Mouse (Mus musculus) macrophage (primary cell): ENCODE data around the gene Nudc. TPM values are rescaled to one million over a fixed set of nuclear protein-coding genes. Genes with fewer than 3 reads are reported as not detected.
A peak's percentile ranks its signal among the peaks of the same experiment; 100 is the strongest.

Experiments
- H3K27ac ChIP-seq: fragments of 350-480 bp; formaldehyde crosslinking; 2 replicates; pipeline ENCODE4 v1.9.0; 2021
- H3K36me3 ChIP-seq: fragments of 350-480 bp; formaldehyde crosslinking; 2 replicates; pipeline ENCODE4 v1.9.0; 2021; ENCODE audit errors: inconsistent target
- H3K4me3 ChIP-seq: fragments of 350-480 bp; formaldehyde crosslinking; 2 replicates; pipeline ENCODE4 v1.9.0; 2021; ENCODE audit errors: inconsistent target
- H3K79me2 ChIP-seq: fragments of 350-480 bp; formaldehyde crosslinking; 2 replicates; pipeline ENCODE4 v1.9.0; 2021; ENCODE audit errors: inconsistent target
- WGBS: methylation state at CpG from one replicate; pipeline ENCODE4 v1.1.7; 2026; ENCODE audit warnings: inconsistent platforms; ENCODE audit not compliant: missing documents; 5-methylcytosine and 5-hydroxymethylcytosine counted together
- polyA plus RNA-seq: library from polyadenylated mRNA; stranded (reverse); fragments of 250-400 nt; gene quantifications from 3 replicates; pipeline ENCODE4 v1.2.4, GENCODE M21; 2018; ENCODE audit warnings: inconsistent platforms

Gene Nudc
- polyA plus RNA-seq, 1 experiment from 2014 or later, result 133 TPM

DNA sequence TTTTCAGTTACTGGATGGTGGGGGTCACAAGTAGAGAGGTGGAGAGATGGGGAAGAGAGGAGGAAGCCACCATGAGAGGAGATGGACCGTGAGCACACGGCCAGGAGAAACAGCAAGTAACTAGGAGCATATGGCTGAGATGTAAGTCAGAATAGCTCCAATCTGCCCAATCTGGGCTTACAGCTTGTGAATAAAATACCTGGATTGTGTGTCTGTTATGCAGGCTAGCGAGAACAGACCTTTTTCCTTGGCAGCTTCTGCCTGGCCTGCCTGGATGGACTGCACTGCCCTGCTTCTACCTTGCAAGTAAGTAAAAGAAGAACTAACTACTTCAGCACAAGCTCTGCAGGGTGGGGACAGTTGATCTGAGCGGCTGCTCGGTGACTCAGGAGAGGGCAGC is 34.7 kb downstream of the Nudc start:
- H3K4me3 ChIP-seq, result no peak overlapping the region
- no peak overlapping the region for H3K27ac ChIP-seq
- no peaks in the 10 kb centered on the region for H3K79me2 ChIP-seq
- WGBS, result 69% methylated on average over 5 of the region's 5 CpGs
- no peaks in the 10 kb centered on the region for H3K36me3 ChIP-seq

DNA sequence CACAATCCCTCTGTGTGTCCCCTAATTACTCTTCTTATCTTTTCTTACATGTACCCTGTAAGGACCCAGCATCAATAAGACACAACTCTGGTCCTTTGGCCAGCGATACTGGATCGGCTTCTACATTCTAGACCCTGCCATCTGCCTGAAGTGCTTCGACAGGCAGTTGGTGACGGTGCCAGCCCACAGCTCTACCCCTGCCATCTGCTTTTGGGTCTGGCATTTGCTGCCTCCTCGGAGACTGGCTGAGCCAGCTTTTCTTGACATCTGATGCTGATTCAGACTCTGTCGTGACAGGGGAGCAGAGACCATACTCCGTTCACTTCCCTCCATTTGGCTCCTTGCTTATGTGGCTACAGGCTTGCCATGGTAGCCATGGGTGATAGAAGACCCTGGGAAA is 36.8 kb downstream of the Nudc start:
- WGBS, result 94% methylated on average over 7 of the region's 7 CpGs
- Histone ChIP-seq H3K27ac (no peak overlapping the region), H3K4me3 (no peak overlapping the region), H3K36me3 (no peaks in the 10 kb centered on the region), H3K79me2 (no peaks in the 10 kb centered on the region)

DNA sequence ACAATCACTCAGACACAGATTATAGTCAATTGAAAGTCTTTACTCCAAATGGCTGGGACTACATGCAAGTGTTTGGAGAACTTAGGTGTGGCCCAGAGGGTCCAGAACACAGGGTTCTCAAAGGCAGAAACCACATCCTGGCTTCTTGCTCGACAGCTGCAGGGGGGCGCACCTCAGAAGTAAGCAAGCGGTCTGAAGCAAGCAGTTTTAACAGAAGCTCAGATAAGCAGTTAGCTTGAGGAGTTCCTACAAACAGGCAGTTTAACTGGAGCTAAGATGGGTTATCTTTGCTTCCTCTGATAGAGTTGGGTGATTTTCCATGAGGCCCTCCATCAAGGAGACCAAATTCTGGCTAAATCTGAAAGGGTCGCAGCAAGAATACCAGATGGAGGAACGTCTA is 39.2 kb downstream of the Nudc start:
- 18% methylated on average over 5 of the region's 5 CpGs for WGBS
- Histone ChIP-seq H3K36me3 (no peaks in the 10 kb centered on the region), H3K4me3 (no peak overlapping the region), H3K79me2 (no peaks in the 10 kb centered on the region), H3K27ac (no peak overlapping the region)

DNA sequence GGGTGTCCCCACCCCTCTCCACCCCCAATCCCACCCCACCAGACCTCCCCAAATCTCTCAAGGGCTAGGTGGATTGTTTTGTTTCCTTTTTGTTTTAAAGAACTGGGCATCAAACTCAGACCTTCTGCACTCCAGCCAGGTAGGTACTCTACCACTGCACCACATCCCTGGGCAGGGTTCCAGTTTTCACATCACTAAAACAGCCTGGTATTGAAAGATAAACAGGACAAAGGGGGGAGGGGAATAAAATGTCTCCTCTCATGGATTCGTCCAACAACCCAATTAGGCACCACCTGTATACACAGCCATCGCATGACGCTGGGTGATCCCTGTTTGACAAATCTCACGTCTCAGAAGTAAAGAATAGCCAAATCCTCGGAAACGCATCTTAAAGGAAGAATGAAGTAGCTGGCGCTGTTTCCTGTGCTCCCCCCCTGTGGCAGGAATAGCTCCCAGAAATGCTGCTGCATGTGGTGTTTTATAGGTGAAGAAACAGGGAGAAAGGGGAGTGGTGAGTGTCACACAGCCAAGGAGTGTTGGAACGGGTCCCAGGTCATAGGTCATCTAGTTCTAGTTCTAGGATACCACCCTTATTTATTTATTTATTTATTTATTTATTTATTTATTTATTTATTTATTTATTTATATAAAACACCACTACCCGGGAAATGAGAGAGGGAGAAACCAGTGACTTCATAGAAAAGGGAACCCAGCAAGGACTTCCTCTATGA is 40.9 kb downstream of the Nudc start:
- 69% methylated on average over 9 of the region's 9 CpGs for WGBS
- Histone ChIP-seq H3K36me3 (no peaks in the 10 kb centered on the region), H3K27ac (no peak overlapping the region), H3K4me3 (no peak overlapping the region), H3K79me2 (no peaks in the 10 kb centered on the region)

DNA sequence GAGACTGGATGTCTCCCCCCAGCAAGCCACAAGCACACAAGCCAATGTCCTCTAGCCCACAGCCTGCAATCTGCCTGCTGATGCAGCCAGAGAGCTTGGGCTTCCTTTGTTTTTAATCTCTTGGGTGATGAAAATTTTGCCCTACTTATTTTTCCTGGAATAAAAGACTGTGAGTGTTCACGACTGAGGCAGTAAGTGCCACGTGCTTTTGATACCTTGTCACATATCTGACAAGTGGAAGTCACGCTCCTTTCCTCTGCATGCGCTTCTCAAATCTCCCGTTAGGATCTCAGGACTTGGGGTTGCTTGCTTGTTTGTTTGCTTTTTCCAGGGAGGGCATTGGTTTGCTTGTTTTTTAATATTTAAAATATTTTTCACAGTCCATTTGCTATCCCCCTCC is 41.5 kb downstream of the Nudc start:
- Histone ChIP-seq H3K36me3 (no peaks in the 10 kb centered on the region), H3K4me3 (no peak overlapping the region), H3K79me2 (no peaks in the 10 kb centered on the region), H3K27ac (no peak overlapping the region)
- whole genome bisulfite sequencing, result 55% methylated on average over 5 of the region's 5 CpGs

DNA sequence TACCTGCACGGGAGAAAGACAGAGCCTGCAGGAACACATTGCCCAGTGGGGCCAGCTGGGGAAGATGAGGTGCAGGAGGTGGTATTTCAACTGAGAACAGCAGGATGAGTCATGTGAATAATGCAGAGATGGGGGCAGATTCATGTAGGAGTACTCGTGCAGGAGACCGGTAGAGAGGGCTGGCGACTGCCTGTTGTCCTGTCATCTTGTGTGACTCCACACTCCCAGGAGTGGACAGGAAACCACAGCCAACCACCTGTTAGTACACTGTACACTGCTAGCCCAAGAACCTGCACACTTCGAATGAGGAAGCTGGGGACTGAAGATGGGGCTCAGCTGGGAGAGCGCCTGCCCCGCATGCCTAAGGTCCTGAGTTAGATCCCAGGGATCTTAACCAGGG is 44.3 kb downstream of the Nudc start:
- Histone ChIP-seq H3K79me2 (no peaks in the 10 kb centered on the region), H3K27ac (no peak overlapping the region), H3K36me3 (no peaks in the 10 kb centered on the region), H3K4me3 (no peak overlapping the region)
- WGBS, result 9% methylated on average over 7 of the region's 7 CpGs

DNA sequence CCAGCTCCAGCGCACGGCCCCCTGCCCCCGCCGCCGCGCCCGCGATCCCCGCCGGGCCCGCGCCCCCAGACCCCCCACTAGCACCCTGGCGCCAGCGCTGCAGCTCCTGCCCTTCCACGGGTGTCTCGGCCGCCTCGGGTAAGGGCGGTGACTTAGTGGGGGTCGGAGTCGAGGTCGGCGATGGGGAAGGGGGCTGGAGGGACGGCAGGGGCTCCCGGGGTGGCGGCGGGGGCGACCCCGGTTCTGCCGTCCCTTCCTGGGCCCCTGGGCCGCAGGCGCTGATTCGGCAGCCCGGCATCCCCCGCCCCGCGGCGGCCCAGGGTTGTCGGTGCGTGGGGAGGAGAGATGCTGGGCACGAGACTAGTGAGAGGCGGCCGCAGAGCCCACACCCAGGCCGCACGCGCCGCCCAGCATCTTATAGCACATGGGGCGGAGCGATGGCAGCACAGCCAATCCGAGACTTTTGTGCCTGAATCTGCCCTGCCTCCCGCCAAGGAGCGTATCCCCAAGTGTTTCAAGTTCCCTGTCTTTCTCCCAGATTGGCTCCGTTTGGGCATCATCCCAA is 47.6 kb downstream of the Nudc start, which contains the start of gene Trnp1:
Gene Trnp1, minus strand, starts transcription at position 391 of the 565 bp plus-strand sequence.
- no peaks in the 10 kb centered on the region for H3K79me2 ChIP-seq
- 2% methylated on average over 41 of the region's 53 CpGs for WGBS
- no peak within 1 kb of the TSS for H3K27ac ChIP-seq
- no peaks in the 10 kb centered on the region for H3K36me3 ChIP-seq
- H3K4me3 ChIP-seq, result no peak within 1 kb of the TSS

DNA sequence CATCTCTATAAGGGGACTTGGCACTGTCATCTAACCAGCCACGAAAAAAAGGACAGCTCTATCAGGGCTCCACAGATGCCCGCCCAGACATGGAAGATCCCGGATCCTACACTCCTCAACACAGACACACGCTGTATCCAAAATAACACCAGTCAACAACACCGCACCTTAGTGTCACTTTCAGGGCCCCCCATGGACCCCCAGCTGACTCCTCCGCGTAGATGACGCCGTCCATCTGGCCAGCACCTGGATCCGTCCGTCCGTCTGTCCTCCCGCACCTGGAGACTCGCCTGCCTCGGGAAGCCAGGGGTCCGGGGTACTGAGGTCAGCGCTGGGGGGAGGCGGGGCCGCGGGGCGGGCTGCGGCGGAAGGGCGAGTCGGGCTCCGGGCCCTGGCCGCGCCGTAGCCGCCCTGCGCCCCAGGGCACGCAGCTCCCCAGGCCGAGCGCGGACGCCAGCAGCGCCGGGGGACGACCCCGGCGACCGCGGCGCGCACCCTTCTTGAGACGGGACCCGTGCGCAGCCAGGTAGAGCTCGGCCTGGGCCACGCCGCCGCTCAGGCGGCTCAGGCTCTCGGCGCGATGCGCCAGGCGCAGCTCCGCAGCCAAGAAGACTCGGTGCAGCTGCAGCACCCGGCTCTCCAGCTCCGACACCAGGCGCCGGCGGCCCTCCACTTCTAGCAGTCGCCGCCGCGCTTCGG is 48.2 kb downstream of the Nudc start:
- Histone ChIP-seq H3K79me2 (no peaks in the 10 kb centered on the region), H3K36me3 (no peaks in the 10 kb centered on the region), H3K4me3 (no peak overlapping the region), H3K27ac (no peak overlapping the region)
- 4% methylated on average over 43 of the region's 70 CpGs for WGBS

DNA sequence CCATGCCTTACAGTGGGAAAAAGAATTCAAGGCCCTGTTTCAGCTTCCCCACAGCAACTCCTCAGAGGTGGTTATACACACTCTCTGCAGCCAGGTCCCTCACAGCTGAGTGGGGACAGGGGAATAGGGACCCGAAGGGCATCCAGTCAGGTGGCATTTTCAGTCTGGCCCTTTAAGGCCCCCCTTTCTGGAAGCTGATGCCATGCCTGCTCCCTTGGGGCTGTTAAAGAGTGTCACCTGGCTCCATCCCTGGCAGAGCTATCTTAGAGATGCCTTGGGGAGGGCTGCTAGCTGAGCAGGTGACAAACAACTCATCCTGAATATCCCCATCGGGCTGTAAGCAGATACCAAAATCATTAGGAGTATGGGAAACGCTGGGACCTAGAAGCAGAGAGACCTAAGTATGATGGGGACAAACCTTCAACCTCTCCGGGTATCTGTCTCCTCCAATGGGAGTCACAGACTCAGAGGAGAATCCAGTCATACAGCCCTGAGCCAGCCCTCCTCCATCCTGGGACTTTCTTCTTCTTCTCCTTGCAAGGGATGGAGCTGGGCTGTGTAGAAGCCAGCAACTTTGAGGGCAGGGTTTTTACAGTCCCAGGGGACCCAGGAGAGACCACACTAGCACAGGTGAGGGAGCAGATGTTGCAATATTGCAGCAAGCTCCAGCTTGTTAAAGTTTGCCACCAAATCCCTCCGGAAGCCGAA is 48.9 kb downstream of the Nudc start:
- Histone ChIP-seq H3K79me2 (no peaks in the 10 kb centered on the region), H3K27ac (no peak overlapping the region), H3K36me3 (no peaks in the 10 kb centered on the region), H3K4me3 (no peak overlapping the region)
- WGBS, result 38% methylated on average over 6 of the region's 6 CpGs

DNA sequence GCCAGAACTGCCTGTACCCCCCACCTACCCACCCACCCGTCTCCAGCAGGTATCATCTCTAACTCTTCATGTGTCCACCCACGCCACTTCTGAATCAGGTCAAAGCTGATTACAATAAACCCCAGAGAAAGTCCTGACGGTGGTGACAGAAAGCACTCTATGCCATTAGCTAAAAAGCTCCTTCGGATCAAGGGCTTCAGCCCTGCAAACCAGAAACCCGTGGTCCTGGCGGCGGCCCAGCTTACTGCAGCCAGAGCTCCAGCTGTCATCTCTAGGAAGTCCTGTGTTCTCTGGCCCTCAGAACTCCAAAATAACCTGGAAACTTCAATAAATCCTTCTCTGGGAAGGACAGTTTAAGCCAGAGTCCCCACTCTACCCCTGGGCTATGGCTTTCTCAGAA is 50.1 kb downstream of the Nudc start:
- Histone ChIP-seq H3K4me3 (no peak overlapping the region), H3K27ac (no peak overlapping the region), H3K36me3 (no peaks in the 10 kb centered on the region), H3K79me2 (no peaks in the 10 kb centered on the region)
- WGBS, result 30% methylated on average over 7 of the region's 7 CpGs

DNA sequence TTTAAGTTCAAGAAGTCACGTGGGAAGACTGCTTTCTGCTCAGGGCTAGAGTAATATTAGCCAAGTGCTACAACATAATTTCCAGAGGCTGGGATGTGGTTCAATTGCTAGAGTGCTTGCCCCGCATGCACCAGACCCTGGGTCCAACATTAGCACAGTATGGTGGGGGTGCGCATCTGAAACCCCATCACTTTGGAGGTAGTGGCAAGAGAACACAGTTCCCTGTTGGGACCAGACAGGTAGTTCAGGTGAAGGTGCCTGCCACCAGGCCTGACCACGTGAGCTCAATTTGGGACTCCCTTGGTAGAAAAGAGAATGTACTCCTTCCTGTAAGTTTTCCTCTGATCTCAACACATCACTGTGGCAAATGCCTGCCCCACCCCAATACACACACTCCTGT is 50.9 kb downstream of the Nudc start:
- H3K4me3 ChIP-seq, result no peak overlapping the region
- WGBS, result 72% methylated on average over 4 of the region's 4 CpGs
- no peaks in the 10 kb centered on the region for H3K36me3 ChIP-seq
- no peak overlapping the region for H3K27ac ChIP-seq
- no peaks in the 10 kb centered on the region for H3K79me2 ChIP-seq

DNA sequence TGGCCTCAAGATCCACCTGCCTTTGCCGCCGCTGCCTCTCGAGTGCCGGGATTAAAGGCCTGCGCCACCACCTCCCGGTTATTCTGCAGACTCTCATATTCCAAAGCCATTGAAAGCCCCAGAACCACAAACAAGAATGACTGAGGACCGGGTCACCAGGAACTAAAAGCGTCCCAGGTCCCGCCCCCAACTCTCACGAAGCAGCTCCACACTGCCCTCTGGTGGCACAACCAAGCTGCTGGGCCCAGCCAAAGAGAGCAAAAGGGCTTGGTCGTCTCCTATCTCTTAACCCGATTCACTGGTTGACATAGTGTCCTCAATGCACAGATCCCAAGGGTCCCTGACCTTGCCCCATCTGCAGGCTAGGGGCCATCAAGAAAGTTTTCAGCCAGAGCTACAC is 51.4 kb downstream of the Nudc start:
- H3K27ac ChIP-seq, result no peak overlapping the region
- H3K4me3 ChIP-seq, result peak overlapping the region; percentile 20
- WGBS, result 2% methylated on average over 12 of the region's 12 CpGs
- no peaks in the 10 kb centered on the region for H3K36me3 ChIP-seq
- H3K79me2 ChIP-seq, result no peaks in the 10 kb centered on the region

DNA sequence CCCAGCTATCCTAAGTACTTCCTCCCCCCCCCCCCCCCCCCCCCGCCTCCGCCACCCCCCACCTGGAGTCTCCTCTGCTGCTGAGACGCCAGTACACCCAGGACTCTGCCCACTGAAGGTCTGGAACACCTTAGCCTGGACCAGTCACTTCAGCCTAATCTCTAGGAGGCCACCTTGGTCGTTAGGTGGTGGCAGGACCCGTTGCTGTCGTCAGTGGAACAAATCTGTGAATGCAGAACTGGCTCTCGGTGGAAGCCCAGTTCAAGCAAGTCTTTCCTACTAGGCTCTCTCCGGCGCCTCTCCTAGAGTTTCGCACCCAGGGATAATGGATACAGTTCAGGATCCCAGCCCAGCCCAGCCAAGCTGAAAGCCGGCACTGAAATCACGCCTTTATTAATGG is 51.9 kb downstream of the Nudc start:
- Histone ChIP-seq H3K36me3 (no peaks in the 10 kb centered on the region), H3K4me3 (peak overlapping the region; percentile 20), H3K79me2 (no peaks in the 10 kb centered on the region), H3K27ac (no peak overlapping the region)
- 19% methylated on average over 9 of the region's 12 CpGs for WGBS

DNA sequence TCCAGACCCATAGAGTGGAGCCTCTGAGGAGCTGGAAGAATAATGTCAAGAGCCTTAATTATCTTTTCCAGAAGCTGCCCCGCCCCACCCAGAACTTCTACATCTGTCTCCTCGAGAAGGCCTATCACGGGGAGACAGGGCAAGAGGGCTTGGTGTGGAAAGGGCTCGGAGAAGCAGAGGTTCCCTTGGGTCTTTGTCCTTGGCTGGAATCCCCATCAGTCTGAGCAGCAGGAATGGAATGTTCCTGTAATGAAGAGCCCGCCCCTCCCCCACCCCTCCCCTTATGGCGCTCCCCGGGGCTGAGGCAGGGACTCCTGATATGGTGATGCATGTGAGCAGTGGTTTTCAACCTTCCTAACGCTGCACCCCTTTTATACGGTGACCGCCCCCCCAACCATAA is 54.0 kb downstream of the Nudc start:
- H3K27ac ChIP-seq, result no peak overlapping the region
- H3K36me3 ChIP-seq, result no peaks in the 10 kb centered on the region
- no peak overlapping the region for H3K4me3 ChIP-seq
- H3K79me2 ChIP-seq, result no peaks in the 10 kb centered on the region
- WGBS, result 63% methylated on average over 10 of the region's 10 CpGs
